Mouse (Mus musculus) frontal cortex, postnatal 36 days (tissue): ENCODE results near the gene Unc45a.

Experiments used
- DNase-seq, 2 experiments: peaks; one replicate each; pipeline ENCODE4 v3.0.0; 2022; ENCODE audit warnings: low spot score in 2 of 2

Gene Unc45a

GRCm38 (mm10) chr7:80283226-80283918 lies 57.4 kb downstream of the Unc45a start:
- DNase-seq, result no peak

- DNase-seq, result no peak
Observed at GRCm38 (mm10) chr7:80281646-80282045, 59.2 kb downstream of the Unc45a start.

GRCm38 (mm10) chr7:80280998-80281397 lies 59.8 kb downstream of the Unc45a start:
- DNase-seq, result no peak

GRCm38 (mm10) chr7:80280032-80280431 lies 60.8 kb downstream of the Unc45a start:
- no peak for DNase-seq

- DNase-seq, result no peak
Observed at GRCm38 (mm10) chr7:80276374-80276773, 64.4 kb downstream of the Unc45a start.
